Mouse (Mus musculus): ENCODE data around the gene Kcnn4. TPM values are rescaled to one million over a fixed set of nuclear protein-coding genes. Genes with fewer than 3 reads are reported as not detected.

Kcnn4 gene
- polyA plus RNA-seq, 1 experiment, result 76.3 TPM

DNA sequence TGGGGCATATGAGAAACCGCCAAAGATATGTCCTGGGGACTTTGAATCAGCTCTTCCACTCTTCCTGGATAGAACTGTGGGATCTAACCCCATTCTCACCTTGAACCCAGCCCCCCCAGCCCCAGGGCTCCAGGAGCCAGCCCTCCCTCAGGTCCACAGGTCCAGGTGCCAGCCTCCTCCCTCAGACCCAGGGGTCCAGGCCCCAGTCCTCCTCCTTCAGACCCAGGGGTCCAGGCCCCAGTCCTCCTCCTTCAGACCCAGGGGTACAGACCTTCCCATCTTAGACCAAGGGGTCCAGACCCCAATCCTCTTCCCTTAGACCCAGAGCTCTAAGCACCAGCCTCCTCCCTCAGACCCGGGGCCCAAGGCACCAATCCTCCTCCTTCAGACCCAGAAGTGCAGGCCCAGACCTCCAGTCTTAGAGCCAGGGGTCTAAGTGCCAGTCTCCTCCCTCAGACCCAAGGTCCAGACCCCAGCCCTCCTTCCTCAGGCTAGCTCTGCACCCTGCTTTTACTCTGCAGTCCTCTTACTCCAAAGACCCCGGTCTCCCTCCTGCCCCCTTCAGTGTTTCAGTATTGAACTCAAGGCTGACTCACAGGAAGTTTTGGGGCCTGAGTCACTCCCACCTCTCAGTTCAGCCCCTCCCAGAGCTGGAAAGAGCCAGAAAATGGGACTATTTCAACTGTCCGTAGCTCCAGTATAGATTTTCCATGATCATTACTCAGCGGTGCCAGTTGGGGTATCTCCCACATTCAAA is 4.6 kb upstream of the Kcnn4 start:
- no peak for DNase-seq (ENCODE audit: low read depth, low spot score)
- WGBS, result 58% methylated on average over 5 of the region's 5 CpGs

GRCm38 (mm10) chr7:24366716-24367632 is 3.1 kb upstream of the Kcnn4 start:
- DNase-seq (ENCODE audit: low read depth, low spot score), result no peak
- WGBS, result 30% methylated on average over 15 of the region's 15 CpGs

DNA sequence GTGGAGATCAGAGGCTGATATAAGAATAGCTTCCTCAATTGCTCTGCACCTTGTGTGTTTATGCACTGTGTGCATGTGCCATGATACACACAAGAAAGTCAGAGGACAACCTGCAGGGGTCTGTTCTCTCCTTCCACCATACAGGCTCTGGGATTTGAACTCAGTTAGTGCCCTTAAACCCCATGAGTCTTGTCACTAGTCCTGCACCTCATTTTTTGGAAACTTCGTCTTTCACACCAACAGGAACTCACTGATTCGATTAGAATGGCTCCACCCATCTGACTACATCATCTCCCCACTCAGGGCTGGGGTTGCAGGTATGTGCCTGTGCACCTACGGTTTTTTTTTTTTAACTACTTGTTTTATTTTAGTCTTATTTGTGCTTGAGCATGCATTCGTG is 1.8 kb upstream of the Kcnn4 start:
- 50% methylated on average over 4 of the region's 4 CpGs for WGBS
- DNase-seq (ENCODE audit: low read depth, low spot score), result no peak

- no peak for DNase-seq (ENCODE audit: low read depth, low spot score)
- WGBS, result 77% methylated on average over 7 of the region's 7 CpGs
These were observed 1.1 kb upstream of the Kcnn4 start for GRCm38 (mm10) chr7:24368946-24369345.

DNA sequence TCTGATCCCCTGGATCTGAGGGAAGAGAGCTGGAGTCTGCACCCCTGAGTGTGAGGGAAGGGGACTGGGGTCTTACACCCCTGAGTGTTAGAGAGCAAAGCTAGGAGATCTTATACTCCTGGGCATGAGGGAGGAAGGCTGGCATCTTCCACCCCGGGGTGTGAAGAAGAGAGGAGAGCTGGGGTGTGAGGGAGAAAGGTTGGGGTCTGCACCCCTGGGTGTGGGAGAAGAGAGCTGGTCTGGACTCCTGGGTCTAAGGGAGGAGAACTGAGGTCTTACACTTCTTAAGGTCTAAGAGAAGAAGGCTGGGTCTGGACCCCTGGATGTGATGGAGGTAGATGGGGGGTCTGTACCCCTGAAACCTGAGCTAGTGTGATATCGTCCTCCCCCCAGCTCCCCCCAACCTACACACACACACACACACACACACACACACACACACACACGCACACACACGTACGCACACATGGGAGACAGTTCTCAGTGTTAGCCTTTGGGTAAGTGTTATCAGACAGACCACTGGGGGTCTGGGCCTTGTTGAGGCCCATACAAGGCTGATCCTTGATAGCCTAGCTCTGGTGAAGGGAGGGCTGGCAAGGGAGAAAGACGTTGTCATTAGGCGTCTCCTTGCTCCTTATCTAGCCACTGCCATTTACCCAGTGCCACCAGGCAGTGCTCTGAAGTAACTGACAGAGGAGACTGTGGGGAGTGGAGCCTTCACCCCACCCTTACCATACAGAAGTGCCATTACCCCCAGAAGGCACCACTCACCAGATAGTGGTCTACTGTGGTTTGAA is 1.1 kb downstream of the Kcnn4 start:
- no peak for DNase-seq (ENCODE audit: low read depth, low spot score)
- 18% methylated on average over 7 of the region's 7 CpGs for WGBS

DNA sequence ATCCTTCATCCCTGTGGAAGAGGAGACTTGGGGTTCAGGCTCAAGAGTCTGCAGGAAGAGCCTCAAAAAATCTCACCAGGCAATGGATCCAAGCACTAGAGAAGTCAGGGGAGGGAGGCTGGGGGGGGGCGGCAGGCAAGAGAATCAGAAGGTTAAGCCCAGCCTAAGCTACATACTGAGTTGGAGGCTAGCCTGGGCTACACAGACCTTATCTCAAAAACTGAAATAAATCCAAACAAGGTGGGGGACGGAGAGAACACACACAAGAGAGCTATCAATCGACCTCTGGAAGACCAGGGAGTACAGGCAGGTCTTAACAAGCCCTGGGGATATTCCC is 1.7 kb downstream of the Kcnn4 start:
- DNase-seq (ENCODE audit: low read depth, low spot score), result no peak
- 26% methylated on average over 3 of the region's 3 CpGs for WGBS

GRCm38 (mm10) chr7:24372300-24372699 is 2.2 kb downstream of the Kcnn4 start:
- DNase-seq (ENCODE audit: low read depth, low spot score), result peak; percentile 53
- WGBS, result 19% methylated on average over 8 of the region's 11 CpGs

DNA sequence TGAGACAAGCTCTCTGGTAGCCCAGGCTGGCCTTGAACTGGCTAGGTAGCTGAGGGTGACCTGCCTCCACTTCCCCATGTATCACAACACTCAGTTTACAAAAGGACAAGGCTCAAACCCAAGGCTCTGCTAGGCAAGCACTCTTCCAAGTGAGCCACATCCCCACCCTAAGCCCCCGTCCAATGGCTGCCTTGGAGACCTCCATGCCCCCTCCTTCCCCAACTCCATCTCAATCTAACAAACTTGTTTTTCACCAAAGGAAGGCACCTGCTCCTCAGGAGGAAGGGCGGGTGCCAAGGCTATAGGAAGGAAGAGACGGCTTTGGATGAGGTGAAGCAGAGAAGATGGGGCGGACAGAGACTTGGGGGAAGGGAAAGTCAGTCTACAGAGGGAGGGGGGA is 2.7 kb downstream of the Kcnn4 start:
- no peak for DNase-seq (ENCODE audit: low read depth, low spot score)
- 27% methylated on average over 4 of the region's 4 CpGs for WGBS

GRCm38 (mm10) chr7:24373538-24374379 is 3.7 kb downstream of the Kcnn4 start:
- DNase-seq (ENCODE audit: low read depth, low spot score), result no peak
- 11% methylated on average over 19 of the region's 20 CpGs for WGBS

DNA sequence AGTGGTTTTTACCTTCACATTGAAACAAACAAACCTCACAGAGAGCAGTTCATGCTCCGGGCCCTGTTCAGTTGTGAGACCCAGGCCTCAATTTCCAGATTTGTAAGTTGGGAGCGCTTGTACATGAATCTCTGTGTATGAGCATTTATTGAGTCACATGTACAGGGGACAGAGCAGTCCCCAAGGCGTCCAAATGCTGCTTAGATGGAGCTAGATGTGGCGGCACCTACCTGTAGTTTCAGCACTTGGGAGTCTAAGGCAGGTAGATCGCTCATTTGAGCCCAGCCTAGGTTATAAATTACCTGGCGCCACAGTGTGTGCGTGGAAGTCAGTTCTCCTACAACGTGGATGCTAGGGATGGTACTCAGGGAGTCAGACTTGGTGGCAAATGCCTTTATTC is 6.4 kb downstream of the Kcnn4 start:
- no peak for DNase-seq (ENCODE audit: low read depth, low spot score)
- 62% methylated on average over 8 of the region's 8 CpGs for WGBS

- no peak for DNase-seq (ENCODE audit: low read depth, low spot score)
- WGBS, result 36% methylated on average over 49 of the region's 49 CpGs
These were observed 7.2 kb downstream of the Kcnn4 start for GRCm38 (mm10) chr7:24377091-24377865.

DNA sequence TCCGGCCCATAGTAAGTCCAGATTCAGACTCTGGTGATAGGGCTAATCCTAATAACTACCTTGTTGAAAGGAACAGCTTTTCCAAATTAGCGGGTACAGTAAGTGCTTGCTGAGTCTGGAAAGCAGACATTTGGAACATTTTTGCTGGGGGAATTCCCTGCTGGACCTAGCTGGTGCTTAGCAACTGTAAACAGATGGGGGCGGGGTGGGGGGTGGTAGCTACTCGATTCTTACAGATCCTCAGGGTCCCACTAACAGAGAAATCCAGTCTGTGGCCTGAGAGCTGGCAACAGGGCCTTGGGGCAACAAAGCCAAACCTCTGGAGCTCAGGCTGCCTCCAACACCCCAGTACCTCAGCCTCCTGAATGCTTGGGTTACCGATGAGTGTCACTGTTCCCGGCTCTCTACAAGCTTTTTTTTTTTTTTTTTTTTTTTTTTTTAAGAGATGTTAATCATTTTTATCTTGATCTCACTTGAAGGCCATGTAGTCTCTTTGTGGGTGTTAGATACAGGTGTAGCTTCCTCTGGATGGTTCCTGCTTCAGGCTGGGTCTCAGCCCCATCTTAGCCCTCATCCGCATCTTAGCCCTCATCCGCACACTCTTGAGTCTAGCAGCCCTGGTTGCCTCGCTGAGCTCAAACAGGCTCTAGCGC is 8.1 kb downstream of the Kcnn4 start:
- 71% methylated on average over 10 of the region's 10 CpGs for WGBS
- no peak for DNase-seq (ENCODE audit: low read depth, low spot score)

- no peak for DNase-seq (ENCODE audit: low read depth, low spot score)
- WGBS, result 63% methylated on average over 7 of the region's 7 CpGs
These were observed 9.9 kb downstream of the Kcnn4 start for GRCm38 (mm10) chr7:24379934-24380333.

GRCm38 (mm10) chr7:24380370-24380769 is 10.3 kb downstream of the Kcnn4 start:
- 52% methylated on average over 2 of the region's 2 CpGs for WGBS
- no peak for DNase-seq (ENCODE audit: low read depth, low spot score)

DNA sequence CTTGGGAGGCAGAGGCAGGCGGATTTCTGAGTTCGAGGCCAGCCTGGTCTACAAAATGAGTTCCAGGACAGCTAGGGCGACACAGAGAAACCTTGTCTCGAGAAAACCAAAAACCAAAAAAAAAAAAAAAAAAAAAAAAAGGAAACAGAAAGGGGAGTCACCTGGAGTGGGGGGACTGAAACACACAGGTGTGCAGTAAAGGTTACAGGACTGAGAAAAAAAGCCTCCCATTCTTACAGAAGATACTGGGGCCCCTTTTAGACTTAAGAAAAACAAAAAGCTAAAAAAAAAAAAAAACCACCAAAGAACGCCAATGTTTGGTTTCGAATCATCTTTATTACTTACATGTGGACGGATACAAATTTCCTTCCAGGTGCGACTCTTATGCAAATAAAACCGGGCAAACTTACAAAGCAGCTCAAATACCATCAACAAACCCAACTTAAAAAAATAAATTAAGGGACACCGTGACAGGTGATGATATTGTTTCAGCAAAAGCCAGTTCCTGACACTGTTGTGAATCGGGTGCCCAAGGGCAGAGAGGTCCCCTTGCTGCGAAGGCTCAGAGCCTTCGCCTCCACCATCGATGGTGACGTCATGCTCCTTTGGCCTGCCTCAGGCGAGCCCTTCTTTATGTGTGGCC is 12.8 kb downstream of the Kcnn4 start:
- WGBS, result 35% methylated on average over 16 of the region's 16 CpGs
- no peak for DNase-seq (ENCODE audit: low read depth, low spot score)

GRCm38 (mm10) chr7:24384070-24384469 is 14.0 kb downstream of the Kcnn4 start:
- 77% methylated on average over 6 of the region's 6 CpGs for WGBS
- DNase-seq (ENCODE audit: low read depth, low spot score), result no peak

GRCm38 (mm10) chr7:24384827-24385226 is 14.8 kb downstream of the Kcnn4 start:
- 16% methylated on average over 11 of the region's 11 CpGs for WGBS
- no peak for DNase-seq (ENCODE audit: low read depth, low spot score)

Measured in large intestine, adult 2 months (tissue).